Mouse (Mus musculus) myocyte (in vitro differentiated cells): ENCODE measurements around the gene Serpinb12. TPM values are rescaled to one million over a fixed set of nuclear protein-coding genes. Genes with fewer than 3 reads are reported as not detected.

ENCODE experiments used
- H3K27me3 ChIP-seq: one replicate; pipeline ENCODE4 v1.6.1; 2011; ENCODE audit not compliant: control insufficient read depth, insufficient read depth, insufficient read length
- H3K36me3 ChIP-seq: one replicate; pipeline ENCODE4 v1.6.1; 2011; ENCODE audit not compliant: control insufficient read depth, insufficient read depth
- H3K4me2 ChIP-seq: one replicate; pipeline ENCODE4 v1.6.1; 2011; ENCODE audit warnings: low read depth, control low read depth
- H3K4me3 ChIP-seq: one replicate; pipeline ENCODE4 v1.5.1; 2011; ENCODE audit warnings: mild to moderate bottlenecking, control low read depth, moderate library complexity
- H3K79me2 ChIP-seq: one replicate; pipeline ENCODE4 v1.6.1; 2011; ENCODE audit not compliant: control insufficient read depth, insufficient read depth
- H3ac ChIP-seq: one replicate; pipeline ENCODE4 v1.6.1; 2011; ENCODE audit not compliant: control insufficient read depth, insufficient read length
- CEBPB ChIP-seq: IDR thresholded peaks from 2 replicates; pipeline ENCODE4 v1.6.1; 2011; ENCODE audit warnings: mild to moderate bottlenecking, moderate library complexity; ENCODE audit not compliant: poor library complexity, insufficient read depth, severe bottlenecking
- E2F4 ChIP-seq: IDR thresholded peaks from one replicate; pipeline ENCODE4 v1.6.1; 2011; ENCODE audit warnings: mild to moderate bottlenecking, control low read depth, moderate library complexity; ENCODE audit not compliant: insufficient read depth
- MAX ChIP-seq: IDR thresholded peaks from one replicate; pipeline ENCODE4 v1.6.1; 2011; ENCODE audit warnings: low read depth, mild to moderate bottlenecking, control low read depth
- MYOD1 ChIP-seq, 3 experiments: IDR thresholded peaks; one replicate each; pipeline ENCODE4 v1.6.1; 2011; ENCODE audit warnings: control low read depth in 2 of 3, low read depth in 2 of 3, mild to moderate bottlenecking in 2 of 3, moderate library complexity in 1 of 3; ENCODE audit not compliant: insufficient read length in 2 of 3, control insufficient read depth in 1 of 3
- MYOG ChIP-seq, 3 experiments: IDR thresholded peaks; one replicate each; pipeline ENCODE4 v1.6.1; 2011; ENCODE audit warnings: control low read depth in 2 of 3, low read depth in 2 of 3, mild to moderate bottlenecking in 2 of 3; ENCODE audit not compliant: insufficient read length in 2 of 3, control insufficient read depth in 1 of 3, insufficient read depth in 1 of 3
- POLR2A ChIP-seq: IDR thresholded peaks from one replicate; pipeline ENCODE4 v1.6.1; 2011; ENCODE audit warnings: low read depth, mild to moderate bottlenecking, control low read depth, moderate library complexity; ENCODE audit not compliant: insufficient read length
- POLR2AphosphoS2 ChIP-seq: IDR thresholded peaks from one replicate; pipeline ENCODE4 v1.6.1; 2011; ENCODE audit warnings: low read depth, control low read depth; ENCODE audit not compliant: insufficient read length
- REST ChIP-seq: IDR thresholded peaks from one replicate; pipeline ENCODE4 v1.6.1; 2011; ENCODE audit warnings: mild to moderate bottlenecking, control low read depth, moderate library complexity; ENCODE audit not compliant: insufficient read depth, insufficient read length
- SRF ChIP-seq: IDR thresholded peaks from one replicate; pipeline ENCODE4 v1.6.1; 2011; ENCODE audit warnings: low read depth; ENCODE audit not compliant: control insufficient read depth, insufficient read length
- TCF12 ChIP-seq: IDR thresholded peaks from one replicate; pipeline ENCODE4 v1.6.1; 2011; ENCODE audit warnings: mild to moderate bottlenecking, control low read depth; ENCODE audit not compliant: poor library complexity, insufficient read depth, severe bottlenecking
- TCF3 ChIP-seq: IDR thresholded peaks from one replicate; pipeline ENCODE4 v1.6.1; 2011; ENCODE audit warnings: low read depth, control low read depth; ENCODE audit not compliant: insufficient read length
- USF1 ChIP-seq: IDR thresholded peaks from one replicate; pipeline ENCODE4 v1.6.1; 2011; ENCODE audit warnings: low read depth, mild to moderate bottlenecking, control low read depth, moderate library complexity
- polyA plus RNA-seq: library from polyadenylated mRNA; unstranded; fragments of >200 nt; fragmentation: generic; extraction: Trizol; gene quantifications from one replicate; pipeline ENCODE4 v1.2.1, GENCODE M21; 2012; ENCODE audit warnings: missing spikeins

The Serpinb12 gene
- polyA plus RNA-seq, 1 experiment: not detected

GRCm38 (mm10) chr1:107000424-107000823, 66.2 kb downstream of the Serpinb12 start:
- Histone ChIP-seq H3K36me3 (no peaks in the 10 kb centered on the region), H3K4me3 (no peak overlapping the region), H3ac (no peak overlapping the region), H3K27me3 (no peaks in the 10 kb centered on the region), H3K79me2 (no peaks in the 10 kb centered on the region), H3K4me2 (no peak overlapping the region)
- no peak for TF ChIP-seq MYOD1 (IDR thresholded peaks at IDR 0.05; ENCODE audit: control insufficient read depth in 1 of 3, insufficient read length in 2 of 3, low read depth in 2 of 3)
- no peak for TF ChIP-seq POLR2AphosphoS2
- no peak for TF ChIP-seq REST
- no peak for TF ChIP-seq CEBPB
- no peak for TF ChIP-seq TCF3
- TF ChIP-seq USF1: no peak
- TF ChIP-seq POLR2A: no peak
- no peak for TF ChIP-seq MAX
- no peak for TF ChIP-seq MYOG (IDR thresholded peaks at IDR 0.05; ENCODE audit: control insufficient read depth in 1 of 3, insufficient read depth in 1 of 3, insufficient read length in 2 of 3, low read depth in 2 of 3)
- no peak for TF ChIP-seq E2F4
- no peak for TF ChIP-seq TCF12
- TF ChIP-seq SRF: no peak

GRCm38 (mm10) chr1:107001754-107002153, 67.5 kb downstream of the Serpinb12 start:
- TF ChIP-seq POLR2A (no peak), REST (no peak), MYOD1 (IDR thresholded peaks at IDR 0.05; ENCODE audit: control insufficient read depth in 1 of 3, insufficient read length in 2 of 3, low read depth in 2 of 3) (no peak), TCF3 (no peak), TCF12 (no peak), USF1 (no peak), MYOG (IDR thresholded peaks at IDR 0.05; ENCODE audit: control insufficient read depth in 1 of 3, insufficient read depth in 1 of 3, insufficient read length in 2 of 3, low read depth in 2 of 3) (no peak), CEBPB (no peak), POLR2AphosphoS2 (no peak), E2F4 (no peak), SRF (no peak), MAX (no peak)
- Histone ChIP-seq H3K79me2 (no peaks in the 10 kb centered on the region), H3ac (no peak overlapping the region), H3K36me3 (no peaks in the 10 kb centered on the region), H3K4me2 (no peak overlapping the region), H3K27me3 (no peaks in the 10 kb centered on the region), H3K4me3 (no peak overlapping the region)

- TF ChIP-seq POLR2AphosphoS2: no peak
- TF ChIP-seq TCF12: no peak
- no peak for TF ChIP-seq MYOD1 (IDR thresholded peaks at IDR 0.05; ENCODE audit: control insufficient read depth in 1 of 3, insufficient read length in 2 of 3, low read depth in 2 of 3)
- no peak for TF ChIP-seq SRF
- TF ChIP-seq USF1: no peak
- no peak for TF ChIP-seq CEBPB
- no peak for TF ChIP-seq REST
- TF ChIP-seq E2F4: no peak
- no peak for TF ChIP-seq POLR2A
- TF ChIP-seq MYOG (IDR thresholded peaks at IDR 0.05; ENCODE audit: control insufficient read depth in 1 of 3, insufficient read depth in 1 of 3, insufficient read length in 2 of 3, low read depth in 2 of 3): no peak
- TF ChIP-seq TCF3: no peak
- TF ChIP-seq MAX: no peak
- Histone ChIP-seq H3ac (no peak overlapping the region), H3K27me3 (no peaks in the 10 kb centered on the region), H3K36me3 (no peaks in the 10 kb centered on the region), H3K79me2 (no peaks in the 10 kb centered on the region), H3K4me3 (no peak overlapping the region), H3K4me2 (no peak overlapping the region)
Observed at GRCm38 (mm10) chr1:107006316-107006715, 72.1 kb downstream of the Serpinb12 start.

Other genes starting within 250 kb of the Serpinb12 start
- 1.9 TPM for gene Bcl2, start 220.2 kb upstream of the Serpinb12 start, polyA plus RNA-seq
- 9.9 TPM for gene Kdsr, start 174.7 kb upstream of the Serpinb12 start, polyA plus RNA-seq
- gene Vps4b, start 137.7 kb upstream of the Serpinb12 start, polyA plus RNA-seq: 17.7 TPM
- not detected for gene Serpinb5, start 73.3 kb upstream of the Serpinb12 start, polyA plus RNA-seq
- gene Serpinb13, start 46.5 kb downstream of the Serpinb12 start, polyA plus RNA-seq: not detected
- gene Serpinb3a, start 117.9 kb downstream of the Serpinb12 start, polyA plus RNA-seq: not detected
- gene Serpinb3d, start 149.1 kb downstream of the Serpinb12 start, polyA plus RNA-seq: not detected